Mouse (Mus musculus) lung, embryonic 15.5 days (tissue): Measurements from ENCODE around the gene S100a14. TPM values are rescaled to one million over a fixed set of nuclear protein-coding genes. Genes with fewer than 3 reads are reported as not detected.

ENCODE experiments used
- ATAC-seq: fragments of 200-750 bp; cut with Nextera tagmentation; 2 replicates; pipeline ENCODE4 v1.8.0; 2017; ENCODE audit warnings: moderate number of reproducible peaks, borderline replicate concordance; ENCODE audit not compliant: low FRiP score, low TSS enrichment; ENCODE audit errors: extremely low read depth
- H3K27ac ChIP-seq: fragments of 300-500 bp; sonication (generic); 2 replicates; pipeline ENCODE4 v1.5.1; 2015; ENCODE audit warnings: moderate library complexity, mild to moderate bottlenecking, inconsistent platforms
- H3K27me3 ChIP-seq: fragments of 300-500 bp; sonication (generic); 2 replicates; pipeline ENCODE4 v1.6.1; 2015; ENCODE audit warnings: inconsistent platforms
- H3K36me3 ChIP-seq: fragments of 300-500 bp; sonication (generic); 2 replicates; pipeline ENCODE4 v1.6.1; 2015; ENCODE audit warnings: inconsistent platforms
- H3K4me1 ChIP-seq: fragments of 300-500 bp; sonication (generic); 2 replicates; pipeline ENCODE4 v1.6.1; 2015; ENCODE audit warnings: inconsistent platforms
- H3K4me2 ChIP-seq: fragments of 300-500 bp; sonication (generic); 2 replicates; pipeline ENCODE4 v1.6.1; 2015; ENCODE audit warnings: inconsistent platforms, mild to moderate bottlenecking, moderate library complexity
- H3K4me3 ChIP-seq: fragments of 300-500 bp; sonication (generic); 2 replicates; pipeline ENCODE4 v1.5.1; 2015; ENCODE audit warnings: mild to moderate bottlenecking, inconsistent platforms
- H3K9ac ChIP-seq: fragments of 300-500 bp; sonication (generic); 2 replicates; pipeline ENCODE4 v1.6.1; 2015; ENCODE audit warnings: inconsistent platforms
- H3K9me3 ChIP-seq: fragments of 300-500 bp; sonication (generic); 2 replicates; pipeline ENCODE4 v1.6.1; 2016; ENCODE audit warnings: inconsistent platforms
- WGBS: fragments of 180-500 bp; shearing (Covaris S2); methylation state at CpG from one replicate; pipeline ENCODE4 v1.1.7; 2015; 5-methylcytosine and 5-hydroxymethylcytosine counted together
- polyA plus RNA-seq: library from polyadenylated mRNA; unstranded; fragments of >200 nt; fragmentation: Nextera tagmentation; extraction: Ambion mirVana; gene quantifications from 2 replicates; pipeline ENCODE4 v1.2.1, GENCODE M21; 2015

Gene S100a14
- polyA plus RNA-seq, 1 experiment from 2014 or later, result 12.6 TPM

- 82% methylated on average over 5 of the region's 5 CpGs for WGBS
- no peak overlapping the region for H3K27ac ChIP-seq
- H3K9ac ChIP-seq, result no peak overlapping the region
- no peaks in the 10 kb centered on the region for H3K9me3 ChIP-seq
- no peak for ATAC-seq
- H3K27me3 ChIP-seq, result no peaks in the 10 kb centered on the region
- no peaks in the 10 kb centered on the region for H3K4me1 ChIP-seq
- no peak overlapping the region for H3K4me2 ChIP-seq
- no peak overlapping the region for H3K4me3 ChIP-seq
- no peaks in the 10 kb centered on the region for H3K36me3 ChIP-seq
These were observed 48.0 kb downstream of the S100a14 start for GRCm38 (mm10) chr3:90574691-90575090.

GRCm38 (mm10) chr3:90575320-90575719 is 48.7 kb downstream of the S100a14 start:
- no peak overlapping the region for H3K27ac ChIP-seq
- no peak overlapping the region for H3K4me2 ChIP-seq
- no peak overlapping the region for H3K9ac ChIP-seq
- no peaks in the 10 kb centered on the region for H3K36me3 ChIP-seq
- WGBS, result 55% methylated on average over 3 of the region's 3 CpGs
- no peaks in the 10 kb centered on the region for H3K27me3 ChIP-seq
- ATAC-seq, result no peak
- no peaks in the 10 kb centered on the region for H3K9me3 ChIP-seq
- no peaks in the 10 kb centered on the region for H3K4me1 ChIP-seq
- no peak overlapping the region for H3K4me3 ChIP-seq

GRCm38 (mm10) chr3:90576351-90577001 is 49.8 kb downstream of the S100a14 start:
- H3K4me2 ChIP-seq, result no peak overlapping the region
- no peaks in the 10 kb centered on the region for H3K36me3 ChIP-seq
- WGBS, result 60% methylated on average over 10 of the region's 10 CpGs
- ATAC-seq, result no peak
- no peak overlapping the region for H3K9ac ChIP-seq
- H3K27ac ChIP-seq, result no peak overlapping the region
- H3K4me3 ChIP-seq, result no peak overlapping the region
- H3K9me3 ChIP-seq, result no peaks in the 10 kb centered on the region
- H3K27me3 ChIP-seq, result no peaks in the 10 kb centered on the region
- no peaks in the 10 kb centered on the region for H3K4me1 ChIP-seq

Other genes starting within 250 kb of the S100a14 start
- gene Gatad2b, start 233.7 kb upstream of the S100a14 start, polyA plus RNA-seq, result 10.6 and 11.7 TPM in 2 replicates
- 25.7 and 25.8 TPM in 2 replicates for gene Slc27a3, start 136.9 kb upstream of the S100a14 start, polyA plus RNA-seq
- gene Ints3, start 93.2 kb upstream of the S100a14 start, polyA plus RNA-seq, result 30.8 and 33.3 TPM in 2 replicates
- 17.3 and 21.0 TPM in 2 replicates for gene Npr1, start 61.0 kb upstream of the S100a14 start, polyA plus RNA-seq
- gene Ilf2, start 50.7 kb upstream of the S100a14 start, polyA plus RNA-seq, result 208 and 219 TPM in 2 replicates
- gene Snapin, start 35.8 kb upstream of the S100a14 start, polyA plus RNA-seq, result 77.3 and 85.6 TPM in 2 replicates
- 154 TPM in 2 replicates for gene Chtop, start 17.4 kb upstream of the S100a14 start, polyA plus RNA-seq
- gene S100a1, start 12.5 kb upstream of the S100a14 start, polyA plus RNA-seq, result 42.8 and 45.3 TPM in 2 replicates
- 43.9 and 44.6 TPM in 2 replicates for gene S100a13, start 12.4 kb upstream of the S100a14 start, polyA plus RNA-seq
- gene S100a16, start 10.4 kb downstream of the S100a14 start, polyA plus RNA-seq, result 217 and 233 TPM in 2 replicates
- gene S100a3, start 33.7 kb downstream of the S100a14 start, polyA plus RNA-seq, result 0.20 and 0.65 TPM in 2 replicates
- not detected in 2 replicates for gene S100a2, start 63.4 kb downstream of the S100a14 start, polyA plus RNA-seq
- gene Gm42674, start 75.0 kb downstream of the S100a14 start, polyA plus RNA-seq, result not detected in 2 replicates
- gene S100a4, start 76.9 kb downstream of the S100a14 start, polyA plus RNA-seq, result 6.0 and 8.9 TPM in 2 replicates
- gene S100a5, start 81.7 kb downstream of the S100a14 start, polyA plus RNA-seq, result not detected in 2 replicates
- gene S100a6, start 86.0 kb downstream of the S100a14 start, polyA plus RNA-seq, result 148 and 158 TPM in 2 replicates
- gene S100a7a, start 127.2 kb downstream of the S100a14 start, polyA plus RNA-seq, result 0.11 and 0.16 TPM in 2 replicates
- gene S100a8, start 142.1 kb downstream of the S100a14 start, polyA plus RNA-seq, result 20.9 and 28.2 TPM in 2 replicates
- gene S100a9, start 168.9 kb downstream of the S100a14 start, polyA plus RNA-seq, result 10.8 and 13.2 TPM in 2 replicates
- not detected in 2 replicates for gene Pglyrp4, start 200.1 kb downstream of the S100a14 start, polyA plus RNA-seq